Mouse (Mus musculus) intestine, embryonic 15.5 days (tissue): ENCODE results near the gene Tspan7. TPM values are rescaled to one million over a fixed set of nuclear protein-coding genes. Genes with fewer than 3 reads are reported as not detected.

Source experiments
- ATAC-seq: fragments of 200-750 bp; cut with Nextera tagmentation; 2 replicates; pipeline ENCODE4 v1.8.0; 2017; ENCODE audit warnings: moderate TSS enrichment, moderate library complexity
- H3K27ac ChIP-seq: fragments of 300-500 bp; sonication (generic); 2 replicates; pipeline ENCODE4 v1.5.1; 2015; ENCODE audit warnings: mild to moderate bottlenecking, inconsistent platforms
- H3K27me3 ChIP-seq: fragments of 300-500 bp; sonication (generic); replicated peaks from 2 replicates; pipeline ENCODE4 v1.6.1; 2015; ENCODE audit warnings: inconsistent platforms
- H3K36me3 ChIP-seq: fragments of 300-500 bp; sonication (generic); 2 replicates; pipeline ENCODE4 v1.6.1; 2015; ENCODE audit warnings: inconsistent platforms
- H3K4me1 ChIP-seq: fragments of 300-500 bp; sonication (generic); replicated peaks from 2 replicates; pipeline ENCODE4 v1.6.1; 2015; ENCODE audit warnings: inconsistent platforms
- H3K4me2 ChIP-seq: fragments of 300-500 bp; sonication (generic); replicated peaks from 2 replicates; pipeline ENCODE4 v1.6.1; 2015; ENCODE audit warnings: mild to moderate bottlenecking, inconsistent platforms
- H3K4me3 ChIP-seq: fragments of 300-500 bp; sonication (generic); replicated peaks from 2 replicates; pipeline ENCODE4 v1.5.1; 2015; ENCODE audit warnings: inconsistent platforms
- H3K9ac ChIP-seq: fragments of 300-500 bp; sonication (generic); 2 replicates; pipeline ENCODE4 v1.6.1; 2015; ENCODE audit warnings: inconsistent platforms
- H3K9me3 ChIP-seq: fragments of 300-500 bp; sonication (generic); 2 replicates; pipeline ENCODE4 v1.6.1; 2016; ENCODE audit warnings: inconsistent platforms
- WGBS: fragments of 180-500 bp; shearing (Covaris S2); methylation state at CpG from one replicate; pipeline ENCODE4 v1.1.7; 2015; 5-methylcytosine and 5-hydroxymethylcytosine counted together
- polyA plus RNA-seq: library from polyadenylated mRNA; unstranded; fragments of >200 nt; fragmentation: Nextera tagmentation; extraction: Ambion mirVana; gene quantifications from 2 replicates; pipeline ENCODE4 v1.2.1, GENCODE M21; 2015

Gene Tspan7
- 161 and 164 TPM in 2 replicates for polyA plus RNA-seq

DNA sequence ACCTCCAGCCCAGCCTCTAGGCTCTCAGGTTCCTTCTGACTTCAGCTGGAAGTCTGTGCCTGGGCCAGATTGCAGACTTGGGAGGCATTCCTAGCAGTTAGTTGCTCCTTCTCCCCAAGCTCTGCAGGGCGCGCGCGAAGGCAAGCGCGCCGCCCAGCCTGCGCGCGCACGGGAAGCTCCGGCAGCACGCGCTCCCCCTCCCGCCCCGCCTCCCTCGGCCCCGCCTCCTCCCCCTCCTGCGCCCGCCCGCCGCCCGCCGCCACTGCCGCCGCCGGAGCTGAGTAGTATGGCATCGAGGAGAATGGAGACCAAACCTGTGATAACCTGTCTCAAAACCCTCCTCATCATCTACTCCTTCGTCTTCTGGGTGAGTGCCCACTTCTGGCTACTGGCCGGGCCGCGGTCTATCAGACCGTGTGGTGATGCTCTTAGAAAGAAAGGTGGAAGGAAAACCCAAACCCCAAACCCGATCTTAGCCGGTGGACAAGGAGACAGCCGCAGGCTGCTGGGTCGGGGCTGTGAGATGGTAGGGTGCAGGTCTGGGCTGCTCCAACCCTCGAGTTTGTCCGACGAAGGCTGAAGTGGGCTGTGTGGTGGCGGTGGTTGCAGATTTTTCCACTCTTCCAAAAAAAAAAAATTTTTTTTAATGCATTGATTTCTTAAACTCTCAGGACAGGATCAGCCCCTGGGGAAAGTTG is at the start of gene Tspan7:
Tspan7 (plus strand) TSS at position 287 of the 698 bp plus-strand sequence.
- peak within 1 kb of the TSS; percentile 45 for H3K9ac ChIP-seq
- H3K9me3 ChIP-seq: no peaks in the 10 kb centered on the region
- no peaks in the 10 kb centered on the region for H3K27me3 ChIP-seq
- no peaks in the 10 kb centered on the region for H3K36me3 ChIP-seq
- 0 out of 2 replicates have a peak within 1 kb of the TSS, but pooled peaks have one; percentile 13 for H3K27ac ChIP-seq
- H3K4me2 ChIP-seq: peak within 1 kb of the TSS; percentile 66
- WGBS: 19% methylated on average over 23 of the region's 41 CpGs
- no peaks in the 10 kb centered on the region; the same call in 1 of the 2 replicates for H3K4me1 ChIP-seq
- peak within 1 kb of the TSS; percentile 47 for H3K4me3 ChIP-seq
- ATAC-seq: peak; percentile 88

DNA sequence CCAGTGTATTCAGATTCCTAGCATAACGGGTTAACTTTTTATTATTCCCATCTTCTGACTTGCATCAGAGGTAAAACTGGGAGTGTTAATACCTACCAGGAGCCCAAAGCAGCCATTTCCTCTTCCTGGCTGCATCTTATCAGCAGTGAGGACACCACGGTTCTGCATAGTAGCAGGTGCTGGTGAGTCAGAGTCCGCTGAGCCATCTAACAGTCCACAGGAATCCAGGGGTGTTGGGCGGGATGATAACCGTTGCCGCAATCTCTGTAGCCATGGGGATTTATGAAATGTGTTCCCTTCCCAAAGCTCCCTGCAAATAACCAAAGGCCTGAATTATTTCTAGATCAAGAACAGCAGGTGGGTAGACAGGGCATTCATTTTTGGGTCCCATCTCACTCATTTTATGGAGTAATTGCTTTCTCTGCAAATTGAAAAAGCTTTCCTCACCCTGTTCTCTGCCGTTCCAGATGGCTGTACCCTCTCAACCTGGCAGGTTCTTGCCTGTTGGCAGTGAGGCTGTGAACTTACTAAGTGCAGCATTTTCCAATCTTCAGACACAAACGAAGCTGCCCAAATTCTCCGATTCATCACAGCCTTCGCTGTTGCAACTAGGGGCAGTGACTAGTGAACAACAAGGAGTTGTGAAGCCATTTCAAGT is 35.5 kb upstream of the Tspan7 start:
- no peak overlapping the region for H3K4me2 ChIP-seq
- H3K4me3 ChIP-seq: no peak overlapping the region
- H3K27ac ChIP-seq: no peak overlapping the region
- no peaks in the 10 kb centered on the region for H3K4me1 ChIP-seq
- no peaks in the 10 kb centered on the region for H3K27me3 ChIP-seq
- ATAC-seq: no peak
- no peaks in the 10 kb centered on the region for H3K36me3 ChIP-seq
- no peaks in the 10 kb centered on the region for H3K9me3 ChIP-seq
- WGBS: 77% methylated on average over 10 of the region's 10 CpGs
- H3K9ac ChIP-seq: no peak overlapping the region

DNA sequence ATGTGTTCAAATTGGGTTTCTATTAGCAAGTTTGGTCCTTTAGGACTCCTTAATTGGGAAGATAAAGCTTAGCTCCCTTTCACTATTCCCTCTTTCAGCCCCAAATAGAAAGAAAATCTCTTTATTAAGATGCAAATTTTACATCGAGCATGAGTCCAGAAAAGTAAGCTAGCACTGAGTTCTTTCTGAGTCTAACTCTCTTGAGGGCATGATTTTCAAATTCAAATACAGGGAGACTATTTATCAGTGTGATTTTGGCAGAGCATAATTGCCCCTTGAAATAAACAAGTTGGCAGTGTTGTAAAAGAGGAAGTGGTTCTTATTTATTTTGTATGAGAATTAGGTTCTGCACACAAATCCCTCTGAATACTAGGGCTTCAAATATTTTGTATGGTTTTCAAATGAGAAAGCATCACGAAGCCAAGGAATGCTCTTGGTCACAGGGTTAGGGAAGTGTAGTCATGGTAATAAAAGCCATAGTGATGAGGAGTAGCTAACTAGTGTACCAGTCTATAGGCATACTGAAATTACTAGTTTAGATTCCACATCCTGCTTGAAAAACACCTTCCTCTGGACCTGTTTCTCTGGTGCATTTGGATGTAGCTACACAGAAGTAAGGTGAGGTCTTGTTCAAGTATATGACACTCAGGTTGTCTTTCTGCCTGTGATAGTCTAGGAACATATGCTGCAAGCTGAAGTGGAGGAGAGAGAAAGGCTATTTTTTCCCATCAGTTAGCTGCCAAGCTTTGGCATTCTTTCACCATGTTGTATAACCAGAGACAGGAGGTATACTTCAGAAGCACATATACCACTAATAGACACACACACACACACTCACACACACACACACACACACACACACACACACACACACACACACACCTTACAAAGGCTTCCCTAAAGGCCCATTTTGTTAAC is 34.6 kb upstream of the Tspan7 start:
- WGBS: 66% methylated on average over 2 of the region's 2 CpGs
- no peaks in the 10 kb centered on the region for H3K4me1 ChIP-seq
- H3K9me3 ChIP-seq: no peaks in the 10 kb centered on the region
- no peaks in the 10 kb centered on the region for H3K27me3 ChIP-seq
- no peaks in the 10 kb centered on the region for H3K36me3 ChIP-seq
- H3K9ac ChIP-seq: no peak overlapping the region
- H3K4me2 ChIP-seq: no peak overlapping the region
- H3K27ac ChIP-seq: no peak overlapping the region
- no peak overlapping the region for H3K4me3 ChIP-seq
- ATAC-seq: no peak

DNA sequence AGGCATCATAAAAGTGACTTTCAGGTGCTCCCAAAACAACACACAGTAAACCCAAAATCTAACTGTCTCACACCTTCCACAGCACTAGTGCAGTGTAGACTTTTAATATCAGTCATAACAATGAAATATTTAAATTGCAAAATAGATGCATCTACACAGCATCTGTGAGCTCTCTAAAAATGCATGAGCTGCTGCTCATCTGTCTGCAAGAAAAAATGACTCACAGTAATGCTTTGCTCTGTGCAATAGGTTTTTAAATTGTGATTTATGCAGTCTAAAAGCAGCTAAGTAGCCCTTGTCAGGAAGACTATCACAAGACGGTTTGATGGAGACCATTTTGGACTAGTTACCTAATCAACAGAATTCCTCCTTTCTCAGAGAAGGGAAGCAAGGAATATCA is 31.2 kb upstream of the Tspan7 start:
- Histone ChIP-seq H3K27me3 (no peaks in the 10 kb centered on the region), H3K27ac (no peak overlapping the region), H3K36me3 (no peaks in the 10 kb centered on the region), H3K4me3 (no peak overlapping the region), H3K4me1 (no peaks in the 10 kb centered on the region), H3K4me2 (no peak overlapping the region), H3K9ac (no peak overlapping the region), H3K9me3 (no peaks in the 10 kb centered on the region)
- ATAC-seq: no peak
- WGBS: 17% methylated on average over 1 of the region's 1 CpGs

DNA sequence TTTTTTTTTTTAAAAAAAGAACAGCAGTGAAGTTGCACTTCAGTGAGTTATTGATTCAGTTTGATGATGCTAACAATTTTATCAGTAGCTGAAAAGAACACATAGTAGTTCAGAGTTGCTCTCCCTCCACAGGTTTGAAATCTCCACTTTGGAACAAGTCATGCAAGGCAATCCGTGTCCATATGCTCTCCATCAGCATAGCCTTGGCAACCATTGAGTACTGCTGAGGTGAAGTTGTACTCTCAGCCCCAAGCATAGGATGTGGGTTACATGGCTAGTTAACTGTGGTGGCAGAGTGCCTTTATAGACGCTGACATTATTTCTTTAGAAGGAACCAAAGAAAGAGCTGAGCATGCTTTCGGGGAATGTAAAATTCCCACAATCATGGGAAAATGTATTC is 27.7 kb upstream of the Tspan7 start:
- 83% methylated on average over 3 of the region's 3 CpGs for WGBS

DNA sequence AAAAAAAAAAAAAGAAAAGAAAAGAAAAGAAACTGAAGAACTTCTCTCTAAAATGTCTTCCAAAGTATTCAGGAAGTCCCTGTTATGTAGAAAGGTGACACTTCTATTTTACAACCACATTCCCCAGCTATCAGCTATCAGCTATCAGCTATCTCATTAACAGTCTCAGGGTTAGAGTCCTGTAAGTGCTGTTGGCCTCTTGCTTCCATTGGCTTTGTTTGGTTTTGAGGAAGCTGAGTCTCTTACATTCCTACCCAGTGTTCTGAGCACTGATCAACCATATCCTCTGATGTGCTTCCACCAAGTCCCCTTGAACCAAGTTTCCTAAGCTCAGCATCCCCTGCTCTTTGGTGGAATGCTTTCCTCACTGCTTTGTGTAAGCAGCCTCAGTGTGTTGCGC is 7.9 kb upstream of the Tspan7 start:
- H3K4me1 ChIP-seq: no peaks in the 10 kb centered on the region
- WGBS: 92% methylated on average over 1 of the region's 1 CpGs
- H3K27me3 ChIP-seq: no peaks in the 10 kb centered on the region
- H3K4me2 ChIP-seq: no peak overlapping the region
- no peak overlapping the region for H3K27ac ChIP-seq
- no peaks in the 10 kb centered on the region for H3K36me3 ChIP-seq
- H3K9ac ChIP-seq: no peak overlapping the region
- peak; percentile 75 for ATAC-seq
- no peaks in the 10 kb centered on the region for H3K9me3 ChIP-seq
- H3K4me3 ChIP-seq: no peak overlapping the region

More for the DNA sequence above, 27.7 kb upstream of the Tspan7 start:
- no peaks in the 10 kb centered on the region for H3K4me1 ChIP-seq
- H3K9me3 ChIP-seq: no peaks in the 10 kb centered on the region
- H3K27me3 ChIP-seq: no peaks in the 10 kb centered on the region
- H3K9ac ChIP-seq: no peak overlapping the region
- no peak for ATAC-seq
- H3K4me3 ChIP-seq: no peak overlapping the region
- no peak overlapping the region for H3K27ac ChIP-seq
- H3K4me2 ChIP-seq: no peak overlapping the region
- H3K36me3 ChIP-seq: no peaks in the 10 kb centered on the region

DNA sequence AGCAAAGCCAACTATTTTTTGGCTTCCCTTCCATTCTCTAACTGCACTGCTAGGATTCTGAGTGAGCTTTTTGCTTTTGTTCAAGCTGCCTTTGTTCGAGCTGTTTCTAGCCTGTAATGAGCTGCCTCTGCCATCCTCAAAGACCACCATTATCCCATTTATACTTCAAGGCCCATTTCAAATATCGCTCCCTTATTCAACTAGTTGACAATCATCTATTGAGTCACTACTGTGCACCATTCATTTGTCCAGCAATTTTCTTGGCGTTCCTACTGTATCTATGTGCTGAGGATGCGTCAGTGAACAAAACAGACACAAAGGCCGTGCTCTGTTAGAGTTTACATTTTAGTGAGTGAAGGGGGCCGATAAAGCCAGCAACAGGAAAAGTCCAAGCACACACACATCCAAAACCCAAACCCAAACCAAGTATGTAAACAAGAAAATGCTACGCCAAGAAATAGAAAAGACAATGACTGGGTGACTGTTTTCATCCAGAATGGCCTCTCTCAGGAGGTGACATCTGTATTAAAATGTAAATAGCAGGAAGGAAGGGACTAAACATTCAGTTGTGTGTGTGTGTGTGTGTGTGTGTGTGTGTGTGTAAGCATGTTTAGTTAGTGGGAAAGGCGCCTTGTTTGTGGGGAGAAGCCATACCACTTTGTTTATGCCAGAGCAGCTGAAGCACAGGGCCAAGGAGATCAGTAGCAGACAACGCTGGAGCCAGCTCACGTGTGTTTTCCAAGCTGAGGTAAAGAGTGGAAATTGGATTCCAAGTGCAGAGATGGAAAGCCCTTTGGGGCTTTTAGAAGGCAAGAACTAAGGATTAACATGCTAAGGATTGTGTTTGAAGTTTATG is 5.7 kb upstream of the Tspan7 start:
- no peak overlapping the region for H3K4me3 ChIP-seq
- no peaks in the 10 kb centered on the region for H3K4me1 ChIP-seq
- H3K27me3 ChIP-seq: no peaks in the 10 kb centered on the region
- no peak overlapping the region for H3K9ac ChIP-seq
- no peaks in the 10 kb centered on the region for H3K36me3 ChIP-seq
- no peak overlapping the region for H3K27ac ChIP-seq
- H3K9me3 ChIP-seq: no peaks in the 10 kb centered on the region
- no peak overlapping the region for H3K4me2 ChIP-seq
- 72% methylated on average over 10 of the region's 10 CpGs for WGBS
- ATAC-seq: no peak

DNA sequence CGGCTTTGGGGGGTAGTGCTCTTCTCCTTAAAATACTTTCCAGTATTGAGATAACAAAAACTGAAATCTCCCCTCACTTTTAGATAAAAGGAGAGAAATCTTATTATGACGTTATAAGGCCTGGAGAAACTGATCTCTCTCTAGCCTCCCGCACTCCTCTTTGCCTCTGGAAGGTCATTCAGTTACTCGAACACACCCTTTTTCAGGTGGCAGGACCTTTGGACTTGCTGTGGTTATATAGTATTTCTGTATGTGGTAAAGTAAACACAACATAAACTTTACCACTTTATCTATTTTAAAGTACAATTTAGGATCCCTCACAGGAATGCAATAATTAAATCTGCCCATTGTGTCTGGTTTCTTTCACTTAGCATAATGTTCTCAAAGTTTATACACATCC is 5.0 kb upstream of the Tspan7 start:
- no peaks in the 10 kb centered on the region for H3K36me3 ChIP-seq
- no peak overlapping the region for H3K4me2 ChIP-seq
- H3K27ac ChIP-seq: no peak overlapping the region
- no peak overlapping the region for H3K9ac ChIP-seq
- no peaks in the 10 kb centered on the region; the same call in 1 of the 2 replicates for H3K4me1 ChIP-seq
- H3K27me3 ChIP-seq: no peaks in the 10 kb centered on the region
- ATAC-seq: peak; percentile 76
- H3K4me3 ChIP-seq: no peak overlapping the region
- 54% methylated on average over 4 of the region's 4 CpGs for WGBS
- H3K9me3 ChIP-seq: no peaks in the 10 kb centered on the region

DNA sequence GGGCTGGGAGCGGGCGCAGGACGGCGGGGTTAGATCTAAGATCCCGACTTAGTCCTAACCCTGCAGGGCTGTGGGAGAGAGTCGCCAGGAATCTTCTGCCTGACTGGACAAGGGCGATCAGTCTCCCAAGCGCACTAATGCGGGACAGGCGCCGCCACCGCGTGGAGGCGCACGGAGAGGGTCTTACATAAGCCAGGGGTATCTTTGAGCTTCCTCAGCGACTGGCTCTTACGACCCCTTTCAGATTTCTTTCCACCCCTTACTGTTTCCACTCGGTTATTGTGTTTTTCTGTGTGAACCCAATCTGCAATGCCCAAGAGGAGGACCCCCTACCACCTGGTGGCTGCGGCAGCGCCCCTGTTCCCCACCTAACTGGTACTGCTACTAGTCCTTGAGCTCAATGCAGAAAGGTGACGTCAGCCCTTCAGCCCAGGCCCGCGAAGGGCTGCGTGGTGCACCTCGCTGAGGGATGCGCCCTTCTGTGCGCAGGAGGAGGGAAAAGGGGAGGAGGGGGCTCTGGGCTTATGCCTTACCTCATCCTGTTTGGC is 780 bp downstream of the Tspan7 start:
- no peaks in the 10 kb centered on the region; the same call in 1 of the 2 replicates for H3K4me1 ChIP-seq
- peak overlapping the region; percentile 45 for H3K9ac ChIP-seq
- H3K4me2 ChIP-seq: peak overlapping the region; percentile 66
- WGBS: 24% methylated on average over 27 of the region's 27 CpGs
- no peaks in the 10 kb centered on the region for H3K36me3 ChIP-seq
- no peaks in the 10 kb centered on the region for H3K27me3 ChIP-seq
- H3K4me3 ChIP-seq: peak overlapping the region; percentile 47
- H3K9me3 ChIP-seq: no peaks in the 10 kb centered on the region
- ATAC-seq: peak; percentile 83
- 0 out of 2 replicates have a peak overlapping the region, but pooled peaks have one; percentile 13 for H3K27ac ChIP-seq

DNA sequence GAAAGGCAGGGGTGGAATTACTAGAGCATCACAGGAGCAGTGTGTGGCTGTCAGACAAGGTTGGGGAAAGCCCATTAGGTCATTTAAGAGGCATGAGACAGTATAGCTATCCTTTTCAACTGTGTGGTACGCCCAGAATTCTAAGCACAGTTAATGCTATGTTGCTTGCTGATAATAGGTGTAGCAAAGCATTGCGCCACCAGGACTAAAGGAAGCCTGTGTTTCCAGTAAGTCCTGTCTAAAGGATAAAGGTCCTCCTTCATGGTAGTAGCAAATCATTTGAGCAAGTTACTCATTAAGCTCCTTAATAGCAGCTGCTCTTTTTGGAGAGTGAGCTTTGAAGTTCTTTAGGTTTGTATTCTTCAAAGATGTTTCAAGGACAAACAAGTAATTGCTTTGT is 13.6 kb downstream of the Tspan7 start:
- no peak overlapping the region for H3K4me3 ChIP-seq
- H3K4me1 ChIP-seq: no peaks in the 10 kb centered on the region
- ATAC-seq: peak; percentile 96
- no peaks in the 10 kb centered on the region for H3K27me3 ChIP-seq
- 54% methylated on average over 2 of the region's 2 CpGs for WGBS
- H3K9ac ChIP-seq: no peak overlapping the region
- no peaks in the 10 kb centered on the region for H3K36me3 ChIP-seq
- no peaks in the 10 kb centered on the region for H3K9me3 ChIP-seq
- H3K4me2 ChIP-seq: no peak overlapping the region
- no peak overlapping the region for H3K27ac ChIP-seq

DNA sequence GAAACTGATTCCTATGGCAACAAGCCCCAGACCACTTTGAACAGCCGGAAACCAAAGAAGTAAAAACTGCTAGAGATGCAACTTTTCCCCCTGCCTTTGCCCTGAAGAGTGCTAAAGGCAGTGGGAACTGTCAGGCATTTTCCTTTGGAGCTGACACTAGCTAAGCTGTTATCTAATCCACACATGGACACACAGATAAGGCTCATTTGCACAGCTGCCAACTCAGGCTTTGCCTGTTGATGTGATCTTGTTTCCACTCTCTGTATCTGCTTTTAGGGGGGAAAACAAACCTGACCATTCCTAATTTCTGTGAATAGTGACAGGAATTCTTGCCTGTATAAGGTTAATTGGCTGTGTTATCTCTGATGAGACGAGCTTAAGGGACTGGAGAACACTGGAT is 17.7 kb downstream of the Tspan7 start:
- Histone ChIP-seq H3K27ac (no peak overlapping the region), H3K9me3 (no peaks in the 10 kb centered on the region), H3K36me3 (no peaks in the 10 kb centered on the region), H3K27me3 (no peaks in the 10 kb centered on the region), H3K4me2 (no peak overlapping the region), H3K9ac (no peak overlapping the region), H3K4me1 (no peaks in the 10 kb centered on the region), H3K4me3 (no peak overlapping the region)
- ATAC-seq: no peak
- WGBS: 48% methylated on average over 2 of the region's 2 CpGs
